Mouse (Mus musculus): ENCODE results near the gene Exoc6. TPM values are rescaled to one million over a fixed set of nuclear protein-coding genes. Genes with fewer than 3 reads are reported as not detected.
"Not testable (repeated sequence)": the region's sequence is repeated elsewhere in the genome, so short reads cannot be mapped to it uniquely, and the experiment has no call there.

The Exoc6 gene
- polyA plus RNA-seq, 1 experiment from 2014 or later: 12.8 TPM

DNA sequence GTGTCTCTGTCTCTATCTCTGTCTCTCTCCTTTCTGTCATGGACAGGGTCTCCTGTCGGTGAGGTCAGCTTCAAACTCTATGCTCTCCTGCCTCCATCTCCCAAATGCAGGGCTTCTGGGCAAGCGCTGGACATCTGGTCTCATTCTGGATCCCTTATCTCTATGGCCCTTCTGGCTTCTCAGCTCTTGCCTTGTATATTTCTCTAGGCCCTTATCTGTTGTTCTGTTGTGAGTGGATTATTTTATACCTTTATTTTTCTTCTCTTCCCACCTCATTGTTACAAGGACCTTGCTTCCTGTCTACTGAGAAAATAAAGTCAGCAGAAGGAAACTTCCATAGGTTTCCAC lies 28.8 kb upstream of the Exoc6 start:
- H3K9ac ChIP-seq (replicated peaks; ENCODE audit: low read depth, low read length): no peak overlapping the region
- H3K36me3 ChIP-seq (ENCODE audit: control insufficient read depth, insufficient read depth, low read length): no peaks in the 10 kb centered on the region
- WGBS: 80% methylated on average over 2 of the region's 2 CpGs
- H3K27ac ChIP-seq (ENCODE audit: low read length): no peak overlapping the region
- H3K9me3 ChIP-seq (ENCODE audit: control insufficient read depth, low read depth, low read length): no peaks in the 10 kb centered on the region
- H3K4me1 ChIP-seq (ENCODE audit: control insufficient read depth, insufficient read depth, low read length): no peaks in the 10 kb centered on the region
- no peak overlapping the region for H3K4me2 ChIP-seq (replicated peaks; ENCODE audit: low read depth, low read length)
- H3K4me3 ChIP-seq (ENCODE audit: low read depth, low read length): no peak overlapping the region
- no peak for ATAC-seq (ENCODE audit: insufficient number of reproducible peaks, insufficient read depth, low FRiP score, low read depth)
- no peaks in the 10 kb centered on the region for H3K27me3 ChIP-seq (ENCODE audit: control insufficient read depth, insufficient read depth, low read length)

DNA sequence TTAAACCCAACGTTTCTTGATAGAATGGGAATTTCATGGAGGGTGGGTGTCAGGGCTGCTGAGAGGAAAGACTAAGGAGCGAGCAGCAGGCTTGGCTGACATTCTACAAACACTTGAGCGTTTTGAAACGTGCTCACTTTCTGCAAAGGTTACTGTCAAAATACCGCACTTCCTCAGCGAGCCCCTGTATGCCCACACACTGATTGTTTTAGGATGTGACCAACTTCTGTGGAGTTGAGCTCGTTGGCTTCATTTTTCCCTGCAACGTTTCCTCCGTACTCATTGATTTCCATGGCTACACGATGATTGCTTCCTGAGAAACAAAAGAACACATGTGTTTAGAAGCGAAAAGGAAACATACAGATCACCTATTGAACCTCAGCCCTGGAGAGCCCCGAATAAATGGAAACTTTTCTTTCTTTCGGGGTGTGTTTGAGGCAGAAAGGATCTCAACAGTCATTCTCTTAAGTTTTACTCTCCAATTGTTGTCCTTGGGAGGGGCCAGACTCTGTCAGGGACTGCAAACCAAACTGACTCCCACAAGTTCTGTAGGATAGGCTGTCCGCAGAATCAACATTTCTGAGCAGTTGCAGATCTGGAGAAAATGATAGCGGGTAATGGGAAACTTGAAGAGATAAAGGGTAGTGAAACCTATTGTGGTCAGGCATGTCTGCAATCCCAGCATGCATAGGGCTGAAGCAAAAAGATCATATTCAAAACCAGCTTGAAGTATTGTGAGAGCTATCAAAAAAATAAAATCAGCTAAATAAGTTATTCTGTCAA lies 26.7 kb upstream of the Exoc6 start:
- no peak for ATAC-seq (ENCODE audit: insufficient number of reproducible peaks, insufficient read depth, low FRiP score, low read depth)
- Histone ChIP-seq H3K4me1 (ENCODE audit: control insufficient read depth, insufficient read depth, low read length) (no peaks in the 10 kb centered on the region), H3K27me3 (ENCODE audit: control insufficient read depth, insufficient read depth, low read length) (no peaks in the 10 kb centered on the region), H3K9ac (replicated peaks; ENCODE audit: low read depth, low read length) (no peak overlapping the region), H3K27ac (ENCODE audit: low read length) (no peak overlapping the region), H3K36me3 (ENCODE audit: control insufficient read depth, insufficient read depth, low read length) (no peaks in the 10 kb centered on the region), H3K4me3 (ENCODE audit: low read depth, low read length) (no peak overlapping the region), H3K4me2 (replicated peaks; ENCODE audit: low read depth, low read length) (no peak overlapping the region), H3K9me3 (ENCODE audit: control insufficient read depth, low read depth, low read length) (no peaks in the 10 kb centered on the region)
- WGBS: 58% methylated on average over 15 of the region's 15 CpGs

DNA sequence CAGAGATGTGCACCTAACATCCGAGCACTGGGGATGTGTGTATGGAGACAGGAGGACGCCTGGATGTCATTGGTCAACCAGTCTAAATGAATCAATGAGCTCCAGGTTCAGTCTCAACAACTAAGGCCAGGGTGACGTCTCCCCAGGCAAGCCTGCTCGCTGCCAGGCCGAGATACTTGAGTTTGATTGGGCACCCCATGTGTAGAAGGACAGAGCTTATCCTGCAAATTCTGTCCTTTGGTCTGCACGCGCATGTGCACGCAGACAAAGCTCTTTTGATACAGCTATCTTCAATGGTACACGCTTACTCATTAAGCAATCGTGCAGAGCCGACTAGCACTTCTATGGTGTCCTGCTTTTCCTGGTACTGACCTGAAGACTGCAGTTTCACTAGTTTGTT lies 24.3 kb upstream of the Exoc6 start:
- Histone ChIP-seq H3K4me2 (replicated peaks; ENCODE audit: low read depth, low read length) (no peak overlapping the region), H3K9me3 (ENCODE audit: control insufficient read depth, low read depth, low read length) (no peaks in the 10 kb centered on the region), H3K27ac (ENCODE audit: low read length) (no peak overlapping the region), H3K4me3 (ENCODE audit: low read depth, low read length) (no peak overlapping the region), H3K27me3 (ENCODE audit: control insufficient read depth, insufficient read depth, low read length) (no peaks in the 10 kb centered on the region), H3K9ac (replicated peaks; ENCODE audit: low read depth, low read length) (no peak overlapping the region), H3K36me3 (ENCODE audit: control insufficient read depth, insufficient read depth, low read length) (no peaks in the 10 kb centered on the region), H3K4me1 (ENCODE audit: control insufficient read depth, insufficient read depth, low read length) (no peaks in the 10 kb centered on the region)
- 83% methylated on average over 11 of the region's 11 CpGs for WGBS
- no peak for ATAC-seq (ENCODE audit: insufficient number of reproducible peaks, insufficient read depth, low FRiP score, low read depth)

DNA sequence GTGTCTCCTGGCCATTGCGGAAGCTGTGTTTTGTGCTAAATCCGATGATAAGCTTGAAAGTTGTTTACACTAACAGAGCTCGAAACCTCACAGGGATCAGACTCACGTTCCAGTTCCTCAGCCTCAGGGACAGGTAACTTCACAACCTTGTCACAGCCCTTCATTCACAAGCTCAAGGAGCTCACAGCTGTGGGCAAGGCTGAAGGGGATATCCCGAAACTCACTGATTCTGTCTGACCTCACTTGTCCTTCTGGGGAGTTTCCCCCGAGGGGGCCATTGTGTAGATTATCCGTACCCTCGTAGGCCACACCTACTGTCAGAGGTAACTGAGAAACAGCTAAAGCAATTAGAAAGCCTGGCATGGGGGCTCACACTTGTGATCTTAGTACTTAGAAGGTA lies 23.4 kb upstream of the Exoc6 start:
- H3K9ac ChIP-seq (replicated peaks; ENCODE audit: low read depth, low read length): no peak overlapping the region
- H3K27me3 ChIP-seq (ENCODE audit: control insufficient read depth, insufficient read depth, low read length): no peaks in the 10 kb centered on the region
- WGBS: 31% methylated on average over 8 of the region's 8 CpGs
- H3K27ac ChIP-seq (ENCODE audit: low read length): no peak overlapping the region
- H3K4me3 ChIP-seq (ENCODE audit: low read depth, low read length): no peak overlapping the region
- H3K9me3 ChIP-seq (ENCODE audit: control insufficient read depth, low read depth, low read length): no peaks in the 10 kb centered on the region
- H3K4me2 ChIP-seq (replicated peaks; ENCODE audit: low read depth, low read length): no peak overlapping the region
- no peaks in the 10 kb centered on the region for H3K4me1 ChIP-seq (ENCODE audit: control insufficient read depth, insufficient read depth, low read length)
- no peak for ATAC-seq (ENCODE audit: insufficient number of reproducible peaks, insufficient read depth, low FRiP score, low read depth)
- H3K36me3 ChIP-seq (ENCODE audit: control insufficient read depth, insufficient read depth, low read length): no peaks in the 10 kb centered on the region

DNA sequence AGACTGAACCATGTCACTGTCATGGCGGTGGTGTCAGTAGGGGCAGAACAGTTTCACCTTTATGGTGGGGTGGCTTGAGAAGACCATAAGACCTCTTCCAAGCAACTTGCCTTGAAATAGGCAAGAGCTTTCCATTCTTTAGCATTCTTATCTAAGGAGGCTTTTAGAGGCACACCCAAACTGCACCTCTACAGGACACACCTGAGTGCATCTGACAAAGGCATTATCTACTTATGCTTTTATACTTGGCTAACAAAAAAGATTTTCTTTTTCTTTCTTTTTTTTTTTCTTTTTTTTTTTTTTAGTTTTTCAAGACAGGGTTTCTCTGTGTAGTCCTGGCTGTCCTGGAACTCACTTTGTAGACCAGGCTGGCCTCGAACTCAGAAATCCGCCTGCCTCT lies 22.5 kb upstream of the Exoc6 start:
- H3K4me3 ChIP-seq (ENCODE audit: low read depth, low read length); H3K4me1 ChIP-seq (ENCODE audit: control insufficient read depth, insufficient read depth, low read length); H3K9me3 ChIP-seq (ENCODE audit: control insufficient read depth, low read depth, low read length); H3K4me2 ChIP-seq (replicated peaks; ENCODE audit: low read depth, low read length); H3K27me3 ChIP-seq (ENCODE audit: control insufficient read depth, insufficient read depth, low read length); ATAC-seq (ENCODE audit: insufficient number of reproducible peaks, insufficient read depth, low FRiP score, low read depth); H3K27ac ChIP-seq (ENCODE audit: low read length); H3K9ac ChIP-seq (replicated peaks; ENCODE audit: low read depth, low read length); H3K36me3 ChIP-seq (ENCODE audit: control insufficient read depth, insufficient read depth, low read length): not testable (repeated sequence)
- WGBS: 94% methylated on average over 3 of the region's 3 CpGs

DNA sequence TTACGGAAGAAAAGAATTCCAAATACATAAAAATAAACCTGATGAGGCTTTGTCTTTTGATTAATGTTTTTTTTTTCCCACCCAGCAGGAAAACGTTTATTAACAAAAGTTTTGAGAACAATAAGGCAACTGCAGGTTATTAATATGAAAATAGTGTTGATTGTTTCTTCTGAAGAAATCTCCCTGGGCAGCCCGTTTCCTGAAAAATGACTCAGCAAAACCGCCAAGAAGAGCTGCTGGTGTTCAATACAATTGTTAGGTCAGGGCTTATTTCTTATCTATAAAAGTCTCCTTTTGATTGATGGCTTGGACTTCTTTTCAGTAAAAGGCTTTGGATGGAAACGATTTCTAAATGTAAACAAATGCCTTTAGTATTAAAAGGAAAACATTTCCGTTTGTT lies 21.6 kb upstream of the Exoc6 start:
- H3K9me3 ChIP-seq (ENCODE audit: control insufficient read depth, low read depth, low read length): no peaks in the 10 kb centered on the region
- no peak overlapping the region for H3K4me3 ChIP-seq (ENCODE audit: low read depth, low read length)
- H3K9ac ChIP-seq (replicated peaks; ENCODE audit: low read depth, low read length): no peak overlapping the region
- peaks cover 4% of the 10 kb centered on the region; the same call in 1 of the 2 replicates for H3K27me3 ChIP-seq (ENCODE audit: control insufficient read depth, insufficient read depth, low read length)
- H3K4me2 ChIP-seq (replicated peaks; ENCODE audit: low read depth, low read length): no peak overlapping the region
- ATAC-seq (ENCODE audit: insufficient number of reproducible peaks, insufficient read depth, low FRiP score, low read depth): no peak
- no peak overlapping the region for H3K27ac ChIP-seq (ENCODE audit: low read length)
- H3K4me1 ChIP-seq (ENCODE audit: control insufficient read depth, insufficient read depth, low read length): no peaks in the 10 kb centered on the region
- H3K36me3 ChIP-seq (ENCODE audit: control insufficient read depth, insufficient read depth, low read length): no peaks in the 10 kb centered on the region
- 21% methylated on average over 6 of the region's 6 CpGs for WGBS

DNA sequence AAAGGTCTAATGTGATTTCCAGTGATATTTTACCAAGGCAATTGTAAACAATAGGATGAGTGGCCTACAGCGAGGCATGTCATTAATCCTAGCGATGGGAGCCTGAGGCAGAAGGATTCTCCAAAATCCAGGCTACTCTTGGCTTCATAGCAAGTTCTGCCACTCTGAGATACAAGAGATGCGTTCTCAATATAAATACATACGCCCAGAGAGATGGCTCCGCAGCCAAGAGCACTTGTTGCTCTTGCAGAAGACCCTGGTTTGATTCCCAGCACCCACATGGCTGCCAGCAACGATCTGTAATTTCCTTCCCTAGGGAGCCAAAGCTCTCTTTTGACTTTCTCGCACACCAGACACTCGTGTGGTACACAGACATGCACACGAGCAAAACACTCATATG lies 20.9 kb upstream of the Exoc6 start:
- Histone ChIP-seq H3K9me3 (ENCODE audit: control insufficient read depth, low read depth, low read length) (no peaks in the 10 kb centered on the region), H3K9ac (replicated peaks; ENCODE audit: low read depth, low read length) (no peak overlapping the region), H3K4me1 (ENCODE audit: control insufficient read depth, insufficient read depth, low read length) (no peaks in the 10 kb centered on the region), H3K4me3 (ENCODE audit: low read depth, low read length) (no peak overlapping the region), H3K36me3 (ENCODE audit: control insufficient read depth, insufficient read depth, low read length) (no peaks in the 10 kb centered on the region), H3K4me2 (replicated peaks; ENCODE audit: low read depth, low read length) (no peak overlapping the region), H3K27me3 (ENCODE audit: control insufficient read depth, insufficient read depth, low read length) (peaks cover 5% of the 10 kb centered on the region; the same call in 1 of the 2 replicates), H3K27ac (ENCODE audit: low read length) (no peak overlapping the region)
- 81% methylated on average over 9 of the region's 9 CpGs for WGBS
- no peak for ATAC-seq (ENCODE audit: insufficient number of reproducible peaks, insufficient read depth, low FRiP score, low read depth)

DNA sequence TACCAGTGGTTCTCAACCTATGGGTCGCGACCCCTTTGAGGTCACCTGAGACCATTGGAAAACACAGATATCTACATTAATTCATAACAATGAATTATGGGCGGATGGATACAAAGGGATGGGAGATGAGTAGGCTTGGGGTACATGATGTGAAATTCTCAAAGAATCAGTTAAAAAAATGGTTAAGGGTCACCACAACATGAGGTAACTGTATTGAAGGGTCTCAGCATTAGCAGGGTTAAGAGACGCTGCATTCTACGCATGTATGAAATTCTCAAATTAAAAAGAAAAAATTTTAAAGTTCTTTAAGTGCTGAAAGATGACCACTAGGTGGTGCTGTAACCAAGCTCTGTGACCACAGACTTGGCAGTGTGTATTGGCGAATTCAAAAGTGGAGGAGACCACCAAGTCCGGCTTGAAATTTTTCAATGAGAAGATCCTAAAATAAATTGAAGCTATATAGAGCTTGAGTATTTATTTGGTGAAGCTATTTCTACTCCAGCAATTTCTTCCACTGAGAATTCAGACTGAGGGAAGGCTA lies 20.2 kb upstream of the Exoc6 start:
- no peak for ATAC-seq (ENCODE audit: insufficient number of reproducible peaks, insufficient read depth, low FRiP score, low read depth)
- H3K27ac ChIP-seq (ENCODE audit: low read length): no peak overlapping the region
- no peaks in the 10 kb centered on the region for H3K9me3 ChIP-seq (ENCODE audit: control insufficient read depth, low read depth, low read length)
- no peak overlapping the region for H3K9ac ChIP-seq (replicated peaks; ENCODE audit: low read depth, low read length)
- no peaks in the 10 kb centered on the region for H3K4me1 ChIP-seq (ENCODE audit: control insufficient read depth, insufficient read depth, low read length)
- WGBS: 31% methylated on average over 7 of the region's 7 CpGs
- H3K4me3 ChIP-seq (ENCODE audit: low read depth, low read length): no peak overlapping the region
- H3K36me3 ChIP-seq (ENCODE audit: control insufficient read depth, insufficient read depth, low read length): no peaks in the 10 kb centered on the region
- H3K4me2 ChIP-seq (replicated peaks; ENCODE audit: low read depth, low read length): no peak overlapping the region
- peaks cover 5% of the 10 kb centered on the region; the same call in 1 of the 2 replicates for H3K27me3 ChIP-seq (ENCODE audit: control insufficient read depth, insufficient read depth, low read length)

DNA sequence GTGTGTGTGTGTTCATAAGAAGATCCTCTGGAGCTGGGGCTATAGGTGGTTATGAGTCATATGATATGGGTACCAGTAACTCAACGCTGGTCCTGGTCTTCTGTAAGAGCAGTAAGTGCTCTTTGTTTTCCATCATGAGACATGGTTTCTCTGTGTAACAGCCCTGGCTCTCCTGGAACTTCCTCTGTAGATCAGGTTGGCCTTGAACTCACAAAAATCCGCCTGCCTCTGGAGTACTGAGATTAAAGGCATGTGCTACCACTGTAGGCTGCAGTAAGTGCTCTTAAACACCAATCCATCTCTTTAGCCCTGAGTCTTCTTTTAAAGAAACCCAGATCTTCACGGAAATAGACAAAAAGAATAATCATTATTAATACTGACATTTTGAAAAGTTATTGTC lies 19.6 kb upstream of the Exoc6 start:
- no peak overlapping the region for H3K4me3 ChIP-seq (ENCODE audit: low read depth, low read length)
- no peaks in the 10 kb centered on the region for H3K36me3 ChIP-seq (ENCODE audit: control insufficient read depth, insufficient read depth, low read length)
- peaks cover 5% of the 10 kb centered on the region; the same call in 1 of the 2 replicates for H3K27me3 ChIP-seq (ENCODE audit: control insufficient read depth, insufficient read depth, low read length)
- WGBS: 82% methylated on average over 3 of the region's 3 CpGs
- no peak overlapping the region for H3K9ac ChIP-seq (replicated peaks; ENCODE audit: low read depth, low read length)
- no peaks in the 10 kb centered on the region for H3K4me1 ChIP-seq (ENCODE audit: control insufficient read depth, insufficient read depth, low read length)
- no peak for ATAC-seq (ENCODE audit: insufficient number of reproducible peaks, insufficient read depth, low FRiP score, low read depth)
- no peaks in the 10 kb centered on the region for H3K9me3 ChIP-seq (ENCODE audit: control insufficient read depth, low read depth, low read length)
- H3K27ac ChIP-seq (ENCODE audit: low read length): no peak overlapping the region
- no peak overlapping the region for H3K4me2 ChIP-seq (replicated peaks; ENCODE audit: low read depth, low read length)
